15 mouse cellular contexts compared by ENCODE assay signal in genomic region chr15:9082753-9083152, GRCm38 (mm10). TPM values are rescaled to one million over a fixed set of nuclear protein-coding genes. Genes with fewer than 3 reads are reported as not detected.
DNase-seq lines count a peak whose midpoint lies in the region; ATAC-seq and TF ChIP-seq lines count a peak whose summit lies in the region.
"Had no signal": no experiment of that assay in that cellular context is flagged by ENCODE, and none has a peak within 500 bp of the region (broad histone marks: within the 10 kb centered on the region; RNA-seq: fewer than 3 reads in every experiment).

No protein-coding gene starts in this region.

- no peak for ATAC-seq in kidney, embryonic 15.5 days (replicated peaks; ENCODE audit: low FRiP score)
- ATAC-seq in liver, postnatal 0 days: peak; percentile 35
- ATAC-seq: midbrain, embryonic 15.5 days had no signal

- H3K4me3 ChIP-seq in heart, adult 2 months: no peak overlapping the region
- no peak overlapping the region for H3K4me3 ChIP-seq in kidney, embryonic 15.5 days (replicated peaks)
- no peak overlapping the region for H3K4me3 ChIP-seq in liver, postnatal 0 days (ENCODE audit: low read depth, low read length)
- H3K4me3 ChIP-seq: forebrain, embryonic 12.5 days; heart, embryonic 12.5 days; left cerebral cortex, adult 2 months; midbrain, embryonic 15.5 days had no signal

- TF ChIP-seq EP300 in heart, adult 2 months (IDR thresholded peaks at IDR 0.05; ENCODE audit: insufficient read depth, low read depth, low read length): no peak
- 0 out of 2 replicates have a peak, but pooled peaks have one; percentile 41 for TF ChIP-seq EP300 in liver, postnatal 0 days (IDR thresholded peaks at IDR 0.05; ENCODE audit: low read depth)

- H3K4me2 ChIP-seq in kidney, embryonic 15.5 days: no peak overlapping the region
- H3K4me2 ChIP-seq in liver, postnatal 0 days (ENCODE audit: low read depth, low read length): no peak overlapping the region
- H3K4me2 ChIP-seq: forebrain, embryonic 12.5 days; heart, embryonic 12.5 days; midbrain, embryonic 15.5 days had no signal

- H3K79me2 ChIP-seq in heart, adult 2 months (replicated peaks; ENCODE audit: control insufficient read depth, insufficient read depth, low read length): peaks cover 3% of the 10 kb centered on the region; the same call in 1 of the 2 replicates

- intact Hi-C loops in heart, adult 2 months (cut with DNase I): no loop called here
- intact Hi-C loops in heart, postnatal 36 days (cut with DNase I): no loop called here

- peaks cover 5% of the 10 kb centered on the region for H3K4me1 ChIP-seq in heart, adult 2 months (ENCODE audit: control insufficient read depth, insufficient read depth, low read length)
- peaks cover 24% of the 10 kb centered on the region for H3K4me1 ChIP-seq in kidney, embryonic 15.5 days
- peaks cover 36% of the 10 kb centered on the region for H3K4me1 ChIP-seq in liver, postnatal 0 days (ENCODE audit: insufficient read depth)
- H3K4me1 ChIP-seq: midbrain, embryonic 15.5 days had no signal

- H3K9me3 ChIP-seq in kidney, embryonic 15.5 days (replicated peaks): no peaks in the 10 kb centered on the region
- no peaks in the 10 kb centered on the region for H3K9me3 ChIP-seq in liver, postnatal 0 days (ENCODE audit: low read length)
- H3K9me3 ChIP-seq: forebrain, embryonic 12.5 days; heart, embryonic 12.5 days; midbrain, embryonic 15.5 days had no signal

- TF ChIP-seq CTCF in heart, adult 2 months (IDR thresholded peaks at IDR 0.05): no peak
- TF ChIP-seq CTCF in liver, postnatal 0 days (IDR thresholded peaks at IDR 0.05; ENCODE audit: low read depth): no peak

- H3K9ac ChIP-seq in heart, adult 2 months (ENCODE audit: low read depth, low read length): no peak overlapping the region
- no peak overlapping the region for H3K9ac ChIP-seq in kidney, embryonic 15.5 days
- H3K9ac ChIP-seq in liver, postnatal 0 days (replicated peaks): no peak overlapping the region
- H3K9ac ChIP-seq: forebrain, embryonic 12.5 days; heart, embryonic 12.5 days; midbrain, embryonic 15.5 days had no signal

- TF ChIP-seq POLR2A in heart, adult 2 months (IDR thresholded peaks at IDR 0.05; ENCODE audit: insufficient read depth, low read depth, low read length): no peak

- H3K27ac ChIP-seq in heart, adult 2 months: peak overlapping the region; percentile 26
- no peak overlapping the region for H3K27ac ChIP-seq in kidney, embryonic 15.5 days
- peak overlapping the region; percentile 69 for H3K27ac ChIP-seq in liver, postnatal 0 days (ENCODE audit: low read depth)
- H3K27ac ChIP-seq: forebrain, embryonic 12.5 days; left cerebral cortex, adult 2 months; midbrain, embryonic 15.5 days had no signal

- WGBS in heart, adult 2 months: 62% methylated on average over 9 of the region's 9 CpGs
- WGBS in kidney, embryonic 15.5 days: 85% methylated on average over 9 of the region's 9 CpGs
- WGBS in liver, postnatal 0 days (ENCODE audit: insufficient replicate concordance): 72% methylated on average over 9 of the region's 9 CpGs

- H3K27me3 ChIP-seq in heart, adult 2 months (ENCODE audit: control insufficient read depth, insufficient read depth, low read length): no peaks in the 10 kb centered on the region
- H3K27me3 ChIP-seq in kidney, embryonic 15.5 days: no peaks in the 10 kb centered on the region
- no peaks in the 10 kb centered on the region for H3K27me3 ChIP-seq in liver, postnatal 0 days (ENCODE audit: insufficient read depth, low read length)
- H3K27me3 ChIP-seq: forebrain, embryonic 12.5 days; heart, embryonic 12.5 days; midbrain, embryonic 15.5 days had no signal

- DNase-seq in heart, adult 2 months: peak in 1 of 2 experiments; percentile 33
- DNase-seq in heart, postnatal 36 days: no peak
- DNase-seq in kidney, postnatal 14 days: peak; percentile 36
- peak; percentile 27 for DNase-seq in adrenal gland, postnatal 25 days
- peak; percentile 57 for DNase-seq in liver, postnatal 0 days
- DNase-seq in natural killer cell, adult 2 months (ENCODE audit: low spot score in 2 of 2): no peak
- DNase-seq: B cell, adult 2 months; cerebellum, adult 11 months; cerebellum, postnatal 25 days; gastrocnemius, postnatal 14 days had no signal

- H3K36me3 ChIP-seq in heart, adult 2 months (ENCODE audit: control insufficient read depth, insufficient read depth, low read length): peaks cover 5% of the 10 kb centered on the region
- peaks cover 16% of the 10 kb centered on the region for H3K36me3 ChIP-seq in kidney, embryonic 15.5 days
- peaks cover 36% of the 10 kb centered on the region for H3K36me3 ChIP-seq in liver, postnatal 0 days (replicated peaks; ENCODE audit: insufficient read depth, low read length)
- H3K36me3 ChIP-seq: forebrain, embryonic 12.5 days; midbrain, embryonic 15.5 days had no signal

RNA-seq across cellular contexts. Expression of gene Nadk2, which starts 11.7 kb away (rescaled TPM):
- 10 to 100 TPM; 61.4 to 74.8 TPM for total RNA-seq in heart, adult 2 months (2021)
- polyA plus RNA-seq in heart, adult 2 months (2012; rRNA removed): 20.9 and 47.6 TPM in 2 replicates
- 10 to 100 TPM; 67.0 to 76.8 TPM for total RNA-seq in heart, postnatal 36 days (2021)
- polyA plus RNA-seq in kidney, embryonic 15.5 days (2015; fragmentation: Nextera tagmentation; extraction: Ambion mirVana): 27.0 and 27.3 TPM in 2 replicates
- 73.3 and 79.6 TPM in 2 replicates for total RNA-seq in adrenal gland, postnatal 25 days (2021)
- polyA plus RNA-seq in liver, postnatal 0 days (2015; fragmentation: Nextera tagmentation; extraction: Ambion mirVana): 57.6 and 59.0 TPM in 2 replicates

RNA-seq across cellular contexts. Expression of gene Lmbrd2, which starts 57.6 kb away (rescaled TPM):
- total RNA-seq in heart, adult 2 months (2021): 10 to 100 TPM; 12.4 to 14.0 TPM
- 5.5 and 12.2 TPM in 2 replicates for polyA plus RNA-seq in heart, adult 2 months (2012; rRNA removed)
- total RNA-seq in heart, postnatal 36 days (2021): 10 to 100 TPM; 11.7 to 12.8 TPM
- 3.6 and 3.7 TPM in 2 replicates for polyA plus RNA-seq in kidney, embryonic 15.5 days (2015; fragmentation: Nextera tagmentation; extraction: Ambion mirVana)
- total RNA-seq in adrenal gland, postnatal 25 days (2021): 22.9 and 23.7 TPM in 2 replicates
- polyA plus RNA-seq in liver, postnatal 0 days (2015; fragmentation: Nextera tagmentation; extraction: Ambion mirVana): 1.5 and 1.8 TPM in 2 replicates

Comparison
In these comparisons a context has a peak if more than half of its experiments do, and no peak if none do; other contexts are left out.
1. DNase-seq: peak in kidney, postnatal 14 days (single experiment), adrenal gland, postnatal 25 days (single experiment) and liver, postnatal 0 days (single experiment); none in heart, postnatal 36 days (0 of 2) and natural killer cell, adult 2 months (0 of 2).